Mouse (Mus musculus) embryonic facial prominence, embryonic 15.5 days (tissue): ENCODE results near the gene Olfr46. TPM values are rescaled to one million over a fixed set of nuclear protein-coding genes. Genes with fewer than 3 reads are reported as not detected.
"Not testable (repeated sequence)": the region's sequence is repeated elsewhere in the genome, so short reads cannot be mapped to it uniquely, and the experiment has no call there.

Experiments used
- ATAC-seq: fragments of 200-750 bp; cut with Nextera tagmentation; 2 replicates; pipeline ENCODE4 v1.8.0; 2017; ENCODE audit warnings: low read depth, moderate TSS enrichment; ENCODE audit not compliant: insufficient number of reproducible peaks, low FRiP score, low TSS enrichment
- H3K27ac ChIP-seq: fragments of 300-500 bp; sonication (generic); replicated peaks from 2 replicates; pipeline ENCODE4 v1.5.1; 2015; ENCODE audit warnings: mild to moderate bottlenecking, inconsistent platforms
- H3K27me3 ChIP-seq: fragments of 300-500 bp; sonication (generic); 2 replicates; pipeline ENCODE4 v1.6.1; 2015; ENCODE audit warnings: inconsistent platforms
- H3K36me3 ChIP-seq: fragments of 300-500 bp; sonication (generic); 2 replicates; pipeline ENCODE4 v1.6.1; 2015; ENCODE audit warnings: mild to moderate bottlenecking, inconsistent platforms
- H3K4me1 ChIP-seq: fragments of 300-500 bp; sonication (generic); 2 replicates; pipeline ENCODE4 v1.6.1; 2015; ENCODE audit warnings: inconsistent platforms
- H3K4me2 ChIP-seq: fragments of 300-500 bp; sonication (generic); replicated peaks from 2 replicates; pipeline ENCODE4 v1.6.1; 2015; ENCODE audit warnings: mild to moderate bottlenecking, inconsistent platforms
- H3K4me3 ChIP-seq: fragments of 300-500 bp; sonication (generic); replicated peaks from 2 replicates; pipeline ENCODE4 v1.5.1; 2015; ENCODE audit warnings: mild to moderate bottlenecking, inconsistent platforms
- H3K9ac ChIP-seq: fragments of 300-500 bp; sonication (generic); 2 replicates; pipeline ENCODE4 v1.6.1; 2015; ENCODE audit warnings: inconsistent platforms
- H3K9me3 ChIP-seq: fragments of 300-500 bp; sonication (generic); replicated peaks from 2 replicates; pipeline ENCODE4 v1.6.1; 2016; ENCODE audit warnings: inconsistent platforms
- WGBS: fragments of 180-500 bp; shearing (Covaris S2); methylation state at CpG from one replicate; pipeline ENCODE4 v1.1.7; 2015; 5-methylcytosine and 5-hydroxymethylcytosine counted together
- polyA plus RNA-seq: library from polyadenylated mRNA; unstranded; fragments of >200 nt; fragmentation: Nextera tagmentation; extraction: Ambion mirVana; gene quantifications from 2 replicates; pipeline ENCODE4 v1.2.1, GENCODE M21; 2015

Gene Olfr46
- polyA plus RNA-seq, result not detected in 2 replicates

GRCm38 (mm10) chr7:140600969-140601368 is at the start of gene Olfr46:
Olfr46 (plus strand) TSS chr7:140601269.
- ATAC-seq, H3K27me3 ChIP-seq, H3K9me3 ChIP-seq, H3K9ac ChIP-seq, H3K4me3 ChIP-seq, H3K36me3 ChIP-seq, H3K4me1 ChIP-seq, H3K27ac ChIP-seq, H3K4me2 ChIP-seq: not testable (repeated sequence)
- 67% methylated on average over 2 of the region's 2 CpGs for WGBS

- 73% methylated on average over 3 of the region's 3 CpGs for whole genome bisulfite sequencing
- no peaks in the 10 kb centered on the region for H3K36me3 ChIP-seq
- no peaks in the 10 kb centered on the region for H3K27me3 ChIP-seq
- H3K9ac ChIP-seq, result no peak within 1 kb of the TSS
- no peaks in the 10 kb centered on the region for H3K4me1 ChIP-seq
- H3K9me3 ChIP-seq, result no peaks in the 10 kb centered on the region
- no peak within 1 kb of the TSS for H3K4me2 ChIP-seq
- no peak for ATAC-seq
- no peak within 1 kb of the TSS for H3K27ac ChIP-seq
- H3K4me3 ChIP-seq, result no peak within 1 kb of the TSS
Measured at GRCm38 (mm10) chr7:140567586-140567985, 33.5 kb upstream of the Olfr46 start, which contains the start of gene Olfr538. Olfr538 (plus strand) TSS chr7:140567886.

GRCm38 (mm10) chr7:140628670-140629069 is 27.6 kb downstream of the Olfr46 start, which contains the start of gene Olfr61:
Olfr61 (plus strand) TSS chr7:140628970.
- not testable (repeated sequence) for ATAC-seq
- WGBS, result 80% methylated on average over 3 of the region's 3 CpGs

GRCm38 (mm10) chr7:140630559-140630958 is 29.5 kb downstream of the Olfr46 start:
- H3K4me1 ChIP-seq, result no peaks in the 10 kb centered on the region
- H3K9me3 ChIP-seq, result no peaks in the 10 kb centered on the region
- H3K9ac ChIP-seq, result no peak overlapping the region
- WGBS, result 66% methylated on average over 1 of the region's 1 CpGs
- H3K27me3 ChIP-seq, result no peaks in the 10 kb centered on the region
- no peak overlapping the region for H3K4me2 ChIP-seq
- H3K4me3 ChIP-seq, result no peak overlapping the region
- no peaks in the 10 kb centered on the region for H3K36me3 ChIP-seq
- ATAC-seq, result no peak
- no peak overlapping the region for H3K27ac ChIP-seq

More at GRCm38 (mm10) chr7:140628670-140629069, 27.6 kb downstream of the Olfr46 start, which contains the start of gene Olfr61:
- not testable (repeated sequence) for H3K4me2 ChIP-seq, H3K9me3 ChIP-seq, H3K27me3 ChIP-seq, H3K9ac ChIP-seq, H3K27ac ChIP-seq, H3K36me3 ChIP-seq, H3K4me1 ChIP-seq, H3K4me3 ChIP-seq

- Histone ChIP-seq H3K4me2 (no peak within 1 kb of the TSS), H3K36me3 (no peaks in the 10 kb centered on the region), H3K4me3 (no peak within 1 kb of the TSS), H3K27me3 (no peaks in the 10 kb centered on the region), H3K4me1 (no peaks in the 10 kb centered on the region), H3K9me3 (no peaks in the 10 kb centered on the region), H3K27ac (no peak within 1 kb of the TSS), H3K9ac (no peak within 1 kb of the TSS)
- ATAC-seq, result no peak
- WGBS, result 76% methylated on average over 1 of the region's 1 CpGs
Measured at GRCm38 (mm10) chr7:140646152-140646551, 45.1 kb downstream of the Olfr46 start, which contains the start of gene Olfr53. Olfr53 (plus strand) TSS chr7:140646452.

GRCm38 (mm10) chr7:140659630-140660029 is 58.6 kb downstream of the Olfr46 start, which contains the start of gene Olfr539:
Olfr539 (plus strand) TSS chr7:140659930.
- ATAC-seq, result no peak
- no peaks in the 10 kb centered on the region for H3K27me3 ChIP-seq
- H3K9ac ChIP-seq, result no peak within 1 kb of the TSS
- H3K36me3 ChIP-seq, result no peaks in the 10 kb centered on the region
- H3K4me2 ChIP-seq, result no peak within 1 kb of the TSS
- H3K4me1 ChIP-seq, result no peaks in the 10 kb centered on the region
- no peaks in the 10 kb centered on the region for H3K9me3 ChIP-seq
- no peak within 1 kb of the TSS for H3K4me3 ChIP-seq
- no peak within 1 kb of the TSS for H3K27ac ChIP-seq
- WGBS, result 65% methylated on average over 4 of the region's 4 CpGs

Other genes with a start within 250 kb of the Olfr46 start
- gene Olfr60, start 239.6 kb upstream of the Olfr46 start, polyA plus RNA-seq, result not detected in 2 replicates
- 0.14 TPM in 1 of 2 replicates, not detected in the other for gene Olfr530, start 224.9 kb upstream of the Olfr46 start, polyA plus RNA-seq
- gene Olfr531, start 198.4 kb upstream of the Olfr46 start, polyA plus RNA-seq, result not detected in 2 replicates
- gene Olfr532, start 179.6 kb upstream of the Olfr46 start, polyA plus RNA-seq, result not detected in 2 replicates
- gene Olfr533, start 137.9 kb upstream of the Olfr46 start, polyA plus RNA-seq, result 0.09 and 0.19 TPM in 2 replicates
- gene Olfr535, start 117.1 kb upstream of the Olfr46 start, polyA plus RNA-seq, result not detected in 2 replicates
- 0.76 TPM in 1 of 2 replicates, not detected in the other for gene Olfr536, start 93.9 kb upstream of the Olfr46 start, polyA plus RNA-seq
- gene Olfr538, start 33.4 kb upstream of the Olfr46 start, polyA plus RNA-seq, result not detected in 2 replicates
- gene Olfr61, start 27.7 kb downstream of the Olfr46 start, polyA plus RNA-seq, result not detected in 2 replicates
- gene Olfr53, start 45.2 kb downstream of the Olfr46 start, polyA plus RNA-seq, result not detected in 2 replicates
- not detected in 2 replicates for gene Olfr539, start 58.7 kb downstream of the Olfr46 start, polyA plus RNA-seq
- gene Olfr45, start 80.7 kb downstream of the Olfr46 start, polyA plus RNA-seq, result not detected in 2 replicates
- gene Olfr541, start 96.0 kb downstream of the Olfr46 start, polyA plus RNA-seq, result not detected in 2 replicates
- gene Cyp2e1, start 162.5 kb downstream of the Olfr46 start, polyA plus RNA-seq, result not detected in 2 replicates
- 0.19 TPM in 1 of 2 replicates, not detected in the other for gene Syce1, start 186.6 kb downstream of the Olfr46 start, polyA plus RNA-seq
- gene Zfp941, start 220.9 kb downstream of the Olfr46 start, polyA plus RNA-seq, result 0.56 and 0.87 TPM in 2 replicates
- gene Urah, start 233.7 kb downstream of the Olfr46 start, polyA plus RNA-seq, result 38.8 and 42.6 TPM in 2 replicates
- 2.3 and 8.5 TPM in 2 replicates for gene Scgb1c1, start 244.3 kb downstream of the Olfr46 start, polyA plus RNA-seq
- gene Odf3, start 246.5 kb downstream of the Olfr46 start, polyA plus RNA-seq, result 0.20 and 0.48 TPM in 2 replicates